Mouse (Mus musculus): ENCODE results near the gene Gars. TPM values are rescaled to one million over a fixed set of nuclear protein-coding genes. Genes with fewer than 3 reads are reported as not detected.
A peak's percentile ranks its signal among the peaks of the same experiment; 100 is the strongest.

The Gars gene
- polyA plus RNA-seq, 1 experiment from 2014 or later = 123 TPM

- Histone ChIP-seq H3K9ac (replicated peaks; ENCODE audit: low read depth, low read length) (no peak overlapping the region), H3K36me3 (ENCODE audit: control insufficient read depth, insufficient read depth, low read length) (peaks cover 66% of the 10 kb centered on the region)
- WGBS = 91% methylated on average over 9 of the region's 9 CpGs
Measured at GRCm38 (mm10) chr6:55063793-55064476, 26.1 kb downstream of the Gars start.

DNA sequence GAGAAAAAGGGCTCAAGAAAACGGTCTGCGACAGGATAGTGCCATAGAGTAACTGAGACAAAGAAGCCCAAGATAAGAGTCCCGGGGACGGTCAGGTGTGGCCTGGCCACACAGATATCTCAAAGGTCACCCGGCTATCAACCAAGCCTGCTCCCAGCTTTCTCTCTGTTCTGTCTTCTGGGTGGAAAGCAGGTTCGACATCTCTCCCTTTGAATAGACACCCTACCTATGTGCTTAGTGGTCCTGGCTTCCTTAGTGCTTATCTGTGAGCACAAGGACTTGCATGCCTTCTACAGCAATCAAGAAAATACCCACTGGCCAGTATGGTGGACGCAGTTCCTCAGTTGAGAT lies 26.6 kb downstream of the Gars start:
- no peak overlapping the region for H3K4me3 ChIP-seq (ENCODE audit: low read depth, low read length)
- whole genome bisulfite sequencing = 87% methylated on average over 7 of the region's 7 CpGs
- ATAC-seq (ENCODE audit: insufficient number of reproducible peaks, insufficient read depth, low FRiP score, low read depth) = no peak
- H3K4me1 ChIP-seq (ENCODE audit: control insufficient read depth, insufficient read depth, low read length) = no peaks in the 10 kb centered on the region
- no peak overlapping the region for H3K4me2 ChIP-seq (replicated peaks; ENCODE audit: low read depth, low read length)
- H3K27ac ChIP-seq (ENCODE audit: low read length) = no peak overlapping the region
- H3K9me3 ChIP-seq (ENCODE audit: control insufficient read depth, low read depth, low read length) = no peaks in the 10 kb centered on the region
- no peak overlapping the region for H3K9ac ChIP-seq (replicated peaks; ENCODE audit: low read depth, low read length)
- peaks cover 66% of the 10 kb centered on the region for H3K36me3 ChIP-seq (ENCODE audit: control insufficient read depth, insufficient read depth, low read length)
- no peaks in the 10 kb centered on the region for H3K27me3 ChIP-seq (ENCODE audit: control insufficient read depth, insufficient read depth, low read length)

More at GRCm38 (mm10) chr6:55063793-55064476, 26.1 kb downstream of the Gars start:
- Histone ChIP-seq H3K27me3 (ENCODE audit: control insufficient read depth, insufficient read depth, low read length) (no peaks in the 10 kb centered on the region), H3K27ac (ENCODE audit: low read length) (no peak overlapping the region), H3K4me1 (ENCODE audit: control insufficient read depth, insufficient read depth, low read length) (no peaks in the 10 kb centered on the region), H3K4me2 (replicated peaks; ENCODE audit: low read depth, low read length) (no peak overlapping the region), H3K9me3 (ENCODE audit: control insufficient read depth, low read depth, low read length) (no peaks in the 10 kb centered on the region), H3K4me3 (ENCODE audit: low read depth, low read length) (no peak overlapping the region)
- no peak for ATAC-seq (ENCODE audit: insufficient number of reproducible peaks, insufficient read depth, low FRiP score, low read depth)

DNA sequence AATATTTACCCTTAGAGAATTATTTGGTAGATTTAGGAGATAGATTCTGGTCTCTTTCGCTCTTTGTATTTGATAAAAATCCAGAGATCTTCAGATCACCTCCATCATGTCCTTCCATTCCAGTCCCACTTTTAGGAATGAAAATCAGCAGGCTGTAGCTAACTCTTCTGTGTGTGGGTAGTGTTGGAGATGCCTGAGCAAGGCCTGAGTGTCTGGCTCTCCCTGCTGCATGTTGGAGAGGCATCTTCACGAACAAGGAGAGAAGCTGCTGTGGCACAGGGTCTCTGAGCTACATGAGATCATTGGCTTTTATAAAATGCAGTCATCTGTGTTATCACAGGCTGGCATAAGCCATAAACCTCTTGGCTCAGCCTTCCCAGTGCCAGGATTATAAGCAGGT lies 28.1 kb downstream of the Gars start:
- H3K27me3 ChIP-seq (ENCODE audit: control insufficient read depth, insufficient read depth, low read length) = no peaks in the 10 kb centered on the region
- no peak overlapping the region for H3K4me2 ChIP-seq (replicated peaks; ENCODE audit: low read depth, low read length)
- peaks cover 62% of the 10 kb centered on the region for H3K36me3 ChIP-seq (ENCODE audit: control insufficient read depth, insufficient read depth, low read length)
- no peak overlapping the region for H3K9ac ChIP-seq (replicated peaks; ENCODE audit: low read depth, low read length)
- WGBS = 90% methylated on average over 2 of the region's 2 CpGs
- H3K4me3 ChIP-seq (ENCODE audit: low read depth, low read length) = no peak overlapping the region
- no peaks in the 10 kb centered on the region for H3K4me1 ChIP-seq (ENCODE audit: control insufficient read depth, insufficient read depth, low read length)
- no peaks in the 10 kb centered on the region for H3K9me3 ChIP-seq (ENCODE audit: control insufficient read depth, low read depth, low read length)
- no peak for ATAC-seq (ENCODE audit: insufficient number of reproducible peaks, insufficient read depth, low FRiP score, low read depth)
- no peak overlapping the region for H3K27ac ChIP-seq (ENCODE audit: low read length)

DNA sequence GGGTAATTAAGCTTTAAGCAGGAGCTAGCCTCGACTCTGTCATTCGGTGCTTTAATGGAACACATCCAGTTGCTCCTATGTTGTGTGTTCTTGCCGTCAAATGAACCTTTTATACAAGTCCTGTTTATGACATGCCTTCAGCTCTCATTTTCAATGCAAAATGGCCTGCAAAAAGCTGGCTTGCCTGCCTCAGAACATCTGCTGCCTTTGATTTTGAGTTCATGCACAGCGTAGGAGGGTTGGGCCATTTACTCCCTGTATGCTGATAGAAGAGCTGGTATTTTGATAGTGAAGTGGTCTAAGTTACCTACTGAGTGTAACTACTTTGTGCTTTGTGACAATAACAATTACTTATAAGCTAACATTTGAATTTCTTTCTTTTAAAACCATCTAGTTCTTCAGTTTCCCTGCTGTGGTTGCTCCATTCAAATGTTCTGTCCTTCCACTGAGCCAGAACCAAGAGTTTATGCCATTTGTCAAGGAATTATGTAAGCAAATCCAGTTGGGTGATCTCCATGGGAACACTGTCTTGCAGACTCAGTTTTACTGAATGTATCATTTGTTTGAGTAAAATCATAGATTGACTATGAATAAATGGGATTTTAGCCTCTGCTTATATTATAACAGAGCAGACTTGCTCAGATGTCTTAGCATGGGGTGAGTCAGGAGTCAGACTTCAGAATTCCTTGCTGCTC lies 38.9 kb downstream of the Gars start:
- no peaks in the 10 kb centered on the region for H3K4me1 ChIP-seq (ENCODE audit: control insufficient read depth, insufficient read depth, low read length)
- H3K9me3 ChIP-seq (ENCODE audit: control insufficient read depth, low read depth, low read length) = no peaks in the 10 kb centered on the region
- H3K36me3 ChIP-seq (ENCODE audit: control insufficient read depth, insufficient read depth, low read length) = peaks cover 70% of the 10 kb centered on the region
- H3K4me3 ChIP-seq (ENCODE audit: low read depth, low read length) = no peak overlapping the region
- whole genome bisulfite sequencing = 71% methylated on average over 4 of the region's 4 CpGs
- no peak overlapping the region for H3K9ac ChIP-seq (replicated peaks; ENCODE audit: low read depth, low read length)
- no peaks in the 10 kb centered on the region for H3K27me3 ChIP-seq (ENCODE audit: control insufficient read depth, insufficient read depth, low read length)
- no peak overlapping the region for H3K4me2 ChIP-seq (replicated peaks; ENCODE audit: low read depth, low read length)
- peak overlapping the region; percentile 44; the same call in 1 of the 2 replicates for H3K27ac ChIP-seq (ENCODE audit: low read length)
- ATAC-seq (ENCODE audit: insufficient number of reproducible peaks, insufficient read depth, low FRiP score, low read depth) = no peak

GRCm38 (mm10) chr6:55081379-55081778 lies 43.6 kb downstream of the Gars start:
- Histone ChIP-seq H3K4me1 (ENCODE audit: control insufficient read depth, insufficient read depth, low read length) (no peaks in the 10 kb centered on the region), H3K9ac (replicated peaks; ENCODE audit: low read depth, low read length) (no peak overlapping the region), H3K4me2 (replicated peaks; ENCODE audit: low read depth, low read length) (no peak overlapping the region), H3K9me3 (ENCODE audit: control insufficient read depth, low read depth, low read length) (no peaks in the 10 kb centered on the region), H3K27me3 (ENCODE audit: control insufficient read depth, insufficient read depth, low read length) (no peaks in the 10 kb centered on the region), H3K4me3 (ENCODE audit: low read depth, low read length) (no peak overlapping the region), H3K27ac (ENCODE audit: low read length) (no peak overlapping the region), H3K36me3 (ENCODE audit: control insufficient read depth, insufficient read depth, low read length) (peaks cover 36% of the 10 kb centered on the region)
- 93% methylated on average over 3 of the region's 3 CpGs for WGBS
- ATAC-seq (ENCODE audit: insufficient number of reproducible peaks, insufficient read depth, low FRiP score, low read depth) = no peak

GRCm38 (mm10) chr6:55082261-55083051 lies 44.6 kb downstream of the Gars start:
- Histone ChIP-seq H3K4me3 (ENCODE audit: low read depth, low read length) (no peak overlapping the region), H3K9me3 (ENCODE audit: control insufficient read depth, low read depth, low read length) (no peaks in the 10 kb centered on the region), H3K9ac (replicated peaks; ENCODE audit: low read depth, low read length) (no peak overlapping the region)

GRCm38 (mm10) chr6:55087355-55087754 lies 49.5 kb downstream of the Gars start:
- no peaks in the 10 kb centered on the region for H3K36me3 ChIP-seq (ENCODE audit: control insufficient read depth, insufficient read depth, low read length)
- H3K27me3 ChIP-seq (ENCODE audit: control insufficient read depth, insufficient read depth, low read length) = no peaks in the 10 kb centered on the region
- WGBS = 47% methylated on average over 4 of the region's 4 CpGs
- H3K9me3 ChIP-seq (ENCODE audit: control insufficient read depth, low read depth, low read length) = no peaks in the 10 kb centered on the region
- H3K4me1 ChIP-seq (ENCODE audit: control insufficient read depth, insufficient read depth, low read length) = no peaks in the 10 kb centered on the region
- H3K4me3 ChIP-seq (ENCODE audit: low read depth, low read length) = no peak overlapping the region
- H3K9ac ChIP-seq (replicated peaks; ENCODE audit: low read depth, low read length) = no peak overlapping the region
- H3K4me2 ChIP-seq (replicated peaks; ENCODE audit: low read depth, low read length) = no peak overlapping the region
- no peak overlapping the region for H3K27ac ChIP-seq (ENCODE audit: low read length)
- ATAC-seq (ENCODE audit: insufficient number of reproducible peaks, insufficient read depth, low FRiP score, low read depth) = no peak

More at GRCm38 (mm10) chr6:55082261-55083051, 44.6 kb downstream of the Gars start:
- no peak for ATAC-seq (ENCODE audit: insufficient number of reproducible peaks, insufficient read depth, low FRiP score, low read depth)
- WGBS = 73% methylated on average over 7 of the region's 7 CpGs
- Histone ChIP-seq H3K36me3 (ENCODE audit: control insufficient read depth, insufficient read depth, low read length) (peaks cover 32% of the 10 kb centered on the region), H3K27ac (ENCODE audit: low read length) (no peak overlapping the region), H3K4me2 (replicated peaks; ENCODE audit: low read depth, low read length) (no peak overlapping the region), H3K4me1 (ENCODE audit: control insufficient read depth, insufficient read depth, low read length) (no peaks in the 10 kb centered on the region), H3K27me3 (ENCODE audit: control insufficient read depth, insufficient read depth, low read length) (no peaks in the 10 kb centered on the region)

DNA sequence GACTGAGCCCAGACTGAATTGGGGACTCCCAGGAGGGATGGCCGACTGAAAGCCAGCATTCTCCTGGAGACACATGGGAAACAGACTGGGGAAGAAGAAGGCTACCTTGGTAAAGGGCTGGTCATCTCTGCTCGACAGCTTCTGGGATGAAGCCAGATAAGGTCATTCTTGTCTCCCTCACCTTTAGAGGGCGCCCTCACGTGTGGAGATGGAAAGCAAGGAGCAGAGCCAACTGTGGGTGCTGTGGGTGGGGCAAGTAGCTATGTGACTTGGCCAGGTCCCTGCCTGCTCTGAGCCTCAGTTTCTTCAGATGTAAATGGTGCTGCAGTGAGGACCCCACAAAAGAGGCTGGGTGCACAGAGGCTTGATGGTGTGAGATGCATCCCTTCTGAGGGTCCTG lies 52.8 kb downstream of the Gars start:
- no peak overlapping the region for H3K9ac ChIP-seq (replicated peaks; ENCODE audit: low read depth, low read length)
- ATAC-seq (ENCODE audit: insufficient number of reproducible peaks, insufficient read depth, low FRiP score, low read depth) = no peak
- no peak overlapping the region for H3K27ac ChIP-seq (ENCODE audit: low read length)
- no peak overlapping the region for H3K4me2 ChIP-seq (replicated peaks; ENCODE audit: low read depth, low read length)
- no peaks in the 10 kb centered on the region for H3K27me3 ChIP-seq (ENCODE audit: control insufficient read depth, insufficient read depth, low read length)
- no peaks in the 10 kb centered on the region for H3K4me1 ChIP-seq (ENCODE audit: control insufficient read depth, insufficient read depth, low read length)
- WGBS = 39% methylated on average over 4 of the region's 4 CpGs
- H3K9me3 ChIP-seq (ENCODE audit: control insufficient read depth, low read depth, low read length) = no peaks in the 10 kb centered on the region
- H3K4me3 ChIP-seq (ENCODE audit: low read depth, low read length) = no peak overlapping the region
- H3K36me3 ChIP-seq (ENCODE audit: control insufficient read depth, insufficient read depth, low read length) = no peaks in the 10 kb centered on the region

All from stomach, embryonic 14.5 days (tissue).